Mouse (Mus musculus) layer of hippocampus, postnatal 10 days (tissue): Measurements from ENCODE around the gene Msln. TPM values are rescaled to one million over a fixed set of nuclear protein-coding genes. Genes with fewer than 3 reads are reported as not detected.

Experiments
- DNase-seq, 2 experiments: peaks; one replicate each; pipeline ENCODE4 v3.0.0; 2021; ENCODE audit warnings: low spot score in 2 of 2
- microRNA-seq, 2 experiments: library from miRNA; unstranded; fragments of <30 nt; microRNA quantifications; one replicate each; pipeline ENCODE4 v1.2.0; 2021
- total RNA-seq, 2 experiments: library from RNA; stranded (reverse); gene quantifications; 2 replicates each; pipeline ENCODE4 v1.2.3; 2021

Gene Msln
- total RNA-seq, 2 experiments from 2014 or later, result 1.8 to 2.6 TPM

DNA sequence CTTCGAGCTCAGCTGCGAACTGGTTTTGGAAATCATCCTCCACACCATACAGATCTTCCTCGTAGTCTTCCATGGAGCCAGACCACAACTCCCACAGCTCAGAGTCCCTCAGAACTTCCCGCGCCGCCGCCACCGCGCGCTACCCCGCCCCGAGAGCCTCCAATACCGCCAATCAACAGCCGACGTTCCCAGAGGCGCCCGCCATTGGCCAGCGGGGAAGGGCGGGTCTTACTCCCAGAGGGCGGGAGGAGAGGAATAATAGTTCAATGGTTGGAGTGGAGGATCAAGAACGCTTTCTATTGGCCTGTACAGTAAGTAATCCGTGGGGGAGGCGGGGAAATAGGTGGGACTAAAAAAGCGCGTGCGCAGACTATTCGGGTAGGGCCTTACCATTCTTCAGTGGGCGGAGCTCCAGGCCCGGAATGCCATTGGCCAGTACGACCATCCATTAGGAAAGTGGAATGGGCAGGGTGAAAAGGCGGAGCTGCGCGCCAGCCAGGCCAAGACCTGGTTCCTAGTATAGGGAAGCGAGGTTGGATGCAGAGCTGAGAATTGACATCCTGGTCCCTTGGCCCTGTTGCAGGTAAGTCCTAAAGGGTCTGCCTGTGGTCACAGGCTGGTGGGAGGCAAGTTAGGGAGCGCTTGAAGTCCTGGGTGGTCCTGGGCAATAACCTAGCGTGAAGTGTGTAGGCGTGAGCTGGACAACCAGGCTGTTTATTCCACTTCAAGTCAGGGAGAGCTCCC is 26.7 kb downstream of the Msln start, which contains the start of the genes Chtf18 and Rpusd1:
TSS of gene Chtf18 (minus strand) at position 155 of the 744 bp plus-strand sequence.
TSS of gene Rpusd1 (plus strand) at position 406 of the 744 bp plus-strand sequence.
- peak; percentile 98 for DNase-seq

DNA sequence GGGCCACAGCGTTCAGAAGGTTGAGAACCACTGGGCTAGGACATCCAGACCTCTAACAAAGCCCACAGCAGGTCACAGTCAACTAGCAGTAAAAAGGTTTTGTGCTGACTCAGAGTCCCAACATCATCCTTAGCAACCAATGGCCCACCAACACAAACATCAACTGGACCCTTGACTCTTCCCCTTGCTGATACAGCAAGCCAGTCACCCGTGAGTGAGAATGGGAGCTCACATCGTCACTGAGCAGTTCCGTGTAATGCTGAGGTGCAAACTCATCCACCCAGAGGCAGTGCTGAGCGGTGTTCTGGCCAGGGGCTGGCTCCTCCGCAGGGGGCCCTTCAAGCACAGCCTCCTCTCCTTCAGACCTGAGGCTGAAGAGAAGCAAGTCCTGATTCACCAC is 28.9 kb downstream of the Msln start:
- no peak for DNase-seq

DNA sequence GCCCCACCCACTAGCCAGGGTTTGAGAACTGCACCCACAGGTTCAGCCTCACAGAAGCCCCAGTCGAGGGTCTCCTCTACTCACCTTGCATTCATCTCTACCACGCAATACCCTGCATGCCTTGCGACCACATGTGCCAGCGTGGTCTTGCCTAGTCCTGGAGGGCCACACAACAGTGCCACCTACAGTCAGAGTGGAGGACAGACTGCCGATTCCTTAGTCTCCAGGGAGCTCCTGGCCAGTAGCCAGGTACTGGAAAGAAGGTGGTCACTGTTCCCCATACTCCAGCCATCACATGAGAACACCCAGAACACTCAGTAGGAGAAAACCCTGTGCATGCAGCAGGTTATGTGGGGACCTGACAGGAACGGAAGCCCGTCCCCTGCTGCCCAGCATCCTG is 30.3 kb downstream of the Msln start:
- DNase-seq, result no peak

DNA sequence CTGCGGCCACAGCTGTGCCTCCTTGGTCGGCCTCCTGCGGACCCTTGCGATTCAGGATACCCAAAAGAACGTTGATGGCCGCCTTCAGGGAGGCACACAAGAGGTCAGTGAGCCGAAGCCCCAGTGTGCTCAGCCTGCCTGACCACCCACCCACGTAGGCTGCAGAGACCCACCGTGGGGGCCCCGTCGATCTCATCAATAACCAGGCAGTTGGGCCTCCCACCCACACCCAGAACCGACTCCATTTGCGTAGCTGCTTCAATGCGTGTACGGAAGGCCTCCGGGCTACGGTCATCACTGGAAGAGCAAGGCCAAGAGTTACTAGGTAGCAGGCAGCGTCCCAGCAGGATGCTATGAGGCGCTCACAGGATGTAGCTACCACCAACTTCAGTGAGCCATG is 30.7 kb downstream of the Msln start:
- no peak for DNase-seq

DNA sequence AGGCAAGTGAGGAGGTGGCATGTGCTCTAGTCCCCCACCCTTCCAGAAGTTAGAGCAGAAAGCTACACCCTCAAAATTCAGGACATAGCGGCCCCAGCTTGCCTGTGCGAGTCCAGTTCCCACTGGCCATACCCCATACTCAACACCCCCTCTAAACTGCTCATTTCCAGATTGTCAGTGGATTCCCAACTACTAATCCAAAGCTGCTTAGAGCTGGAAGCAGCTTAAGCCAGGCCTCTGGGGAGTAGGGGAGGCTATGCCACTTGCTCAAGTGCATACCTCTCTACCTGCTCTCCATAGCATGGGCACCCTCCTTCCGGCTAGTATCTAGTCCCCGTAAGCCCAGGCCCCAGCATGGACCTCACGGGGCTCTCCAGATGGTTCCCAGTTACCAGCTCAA is 32.7 kb downstream of the Msln start:
- DNase-seq, result no peak

DNA sequence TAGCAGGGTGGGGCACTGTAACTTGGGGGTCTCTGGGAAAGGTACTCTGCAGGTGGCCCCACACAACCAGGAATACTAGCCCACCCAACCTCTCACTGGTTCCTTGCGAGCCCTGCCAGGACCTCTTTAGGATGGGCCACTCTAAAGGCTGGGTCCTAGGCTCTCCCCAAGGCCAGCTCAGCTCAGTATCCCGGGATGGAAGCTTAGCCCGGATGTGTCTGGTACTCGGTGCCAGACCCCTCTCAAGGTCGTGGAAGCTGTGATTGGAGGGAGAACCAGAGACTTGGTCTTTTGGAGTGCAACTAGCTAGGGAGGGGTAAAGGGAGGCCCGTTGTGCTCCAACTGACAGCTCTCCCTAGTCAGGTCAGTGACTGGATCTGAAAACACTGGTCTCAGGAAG is 36.5 kb downstream of the Msln start:
- no peak for DNase-seq

DNA sequence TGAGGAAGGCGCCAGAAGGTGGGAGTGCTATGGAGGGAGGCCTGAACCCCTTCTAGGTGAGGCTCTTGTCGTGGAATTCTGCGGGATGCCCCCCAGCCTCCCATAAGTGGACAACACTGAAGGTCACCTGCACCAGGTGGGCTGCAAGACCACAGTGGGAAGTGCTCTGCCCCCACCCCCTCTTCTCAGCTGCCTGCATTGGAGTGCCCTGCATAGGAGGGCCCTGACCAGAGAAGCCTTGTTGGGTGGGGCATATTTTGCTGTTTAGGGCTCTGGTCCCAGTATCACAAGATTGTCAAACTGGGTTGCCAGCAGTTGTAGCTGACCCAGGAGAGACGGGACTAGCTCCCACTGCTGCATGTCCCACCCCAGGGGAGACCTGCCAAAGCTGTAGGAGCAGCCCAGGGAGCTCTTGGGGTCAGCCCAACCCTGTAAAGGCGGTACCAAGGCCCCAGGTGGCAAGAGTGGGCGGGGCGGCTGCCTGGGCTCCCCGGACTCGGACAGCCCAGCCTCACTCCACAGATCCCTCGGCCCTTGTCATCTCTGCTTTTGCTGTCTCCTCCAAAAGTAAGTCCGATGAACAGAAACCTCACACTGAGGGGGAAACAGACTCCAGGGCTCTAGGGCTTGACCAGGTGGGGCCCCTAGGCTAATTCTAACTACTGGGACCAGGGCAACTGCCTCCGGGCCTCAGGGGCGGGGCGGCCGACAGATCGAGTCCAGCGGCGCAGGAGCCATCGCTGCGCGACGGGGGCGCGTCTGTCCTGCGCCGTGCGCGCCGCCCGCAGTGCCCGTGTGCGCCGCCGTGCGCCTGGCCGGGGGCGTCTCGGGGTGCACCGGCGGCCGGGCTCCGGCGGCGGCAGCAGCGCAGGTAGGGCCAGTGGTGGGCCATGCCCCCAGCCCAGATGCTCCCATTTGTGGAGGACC is 37.2 kb downstream of the Msln start, which contains the start of gene Gng13:
TSS of gene Gng13 (plus strand) at position 461 of the 927 bp plus-strand sequence.
- DNase-seq, result no peak

DNA sequence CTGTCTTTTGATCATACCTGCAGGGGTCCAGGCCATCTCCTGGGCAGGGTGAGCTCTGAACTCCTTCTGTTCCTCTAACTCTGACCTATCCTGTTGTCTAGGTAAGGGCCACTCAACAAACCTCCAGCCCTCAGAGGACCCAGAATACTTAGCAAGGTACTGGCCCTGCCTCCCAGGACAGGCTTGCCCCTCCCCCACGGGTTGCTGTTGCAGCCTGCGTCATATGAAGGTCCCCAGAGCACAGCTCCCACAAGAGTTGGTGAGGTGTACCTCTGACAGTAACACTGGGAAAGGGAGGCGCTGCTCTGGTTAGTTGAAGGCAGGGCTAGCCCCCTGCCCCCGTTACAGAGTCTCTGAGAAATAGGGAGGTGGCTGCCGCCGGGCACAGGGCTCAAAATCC is 38.0 kb downstream of the Msln start:
- no peak for DNase-seq

DNA sequence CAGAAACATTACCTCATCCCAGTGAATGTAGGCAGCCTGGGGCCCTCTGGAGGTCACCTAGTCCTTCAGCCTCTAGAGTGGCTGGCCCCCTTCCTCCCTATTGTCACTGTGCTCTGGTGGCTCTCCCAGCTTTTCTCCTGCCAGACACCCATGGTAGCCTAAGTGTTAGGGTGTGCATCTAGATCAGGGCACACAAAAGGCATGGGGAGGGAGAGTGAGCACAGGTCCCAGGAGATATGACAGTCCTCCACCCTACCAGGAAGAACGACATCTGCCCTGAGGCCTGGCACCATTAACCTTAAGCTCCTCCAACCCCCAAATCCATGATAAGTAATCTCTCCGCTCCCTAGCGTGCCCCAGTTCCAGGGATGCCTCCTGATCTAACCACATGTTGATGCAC is 38.6 kb downstream of the Msln start:
- DNase-seq, result no peak

DNA sequence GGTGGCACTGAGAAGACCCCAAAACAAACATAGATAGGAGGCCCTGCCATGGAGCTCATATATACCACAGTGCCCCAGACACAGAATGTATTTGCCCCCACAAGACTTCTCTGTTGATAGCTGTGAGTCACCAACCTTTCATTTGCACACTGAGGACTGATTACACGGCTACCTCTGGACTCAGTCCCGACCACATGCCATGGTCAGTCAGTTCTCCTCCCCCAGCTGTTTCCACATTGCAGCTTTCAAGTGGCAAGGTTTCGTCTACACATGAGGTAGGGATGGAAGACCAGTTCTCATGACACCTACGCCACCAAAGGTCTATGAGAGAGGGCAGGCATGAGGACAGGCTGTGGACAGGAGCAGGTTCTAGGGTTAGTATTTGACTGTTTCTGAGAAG is 43.0 kb downstream of the Msln start:
- no peak for DNase-seq

DNA sequence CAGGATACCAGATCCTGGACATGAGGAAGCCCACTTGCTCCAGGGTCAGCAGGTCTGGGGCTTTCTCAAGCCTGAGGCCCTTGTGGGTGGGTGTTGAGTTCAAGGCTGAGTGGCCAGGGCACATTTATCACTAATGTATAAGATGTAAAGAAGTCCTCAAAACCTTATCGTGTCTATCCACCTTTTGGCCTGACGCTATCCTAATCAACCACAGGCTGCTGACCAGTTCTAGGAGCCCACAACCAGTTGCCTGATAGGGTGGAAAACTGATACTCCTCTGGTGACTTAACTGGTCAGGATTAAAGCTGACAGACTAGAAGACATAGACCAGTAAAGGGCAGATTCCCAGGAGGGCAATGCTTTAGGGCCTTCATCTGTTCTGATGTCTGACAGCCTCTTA is 44.2 kb downstream of the Msln start:
- no peak for DNase-seq

DNA sequence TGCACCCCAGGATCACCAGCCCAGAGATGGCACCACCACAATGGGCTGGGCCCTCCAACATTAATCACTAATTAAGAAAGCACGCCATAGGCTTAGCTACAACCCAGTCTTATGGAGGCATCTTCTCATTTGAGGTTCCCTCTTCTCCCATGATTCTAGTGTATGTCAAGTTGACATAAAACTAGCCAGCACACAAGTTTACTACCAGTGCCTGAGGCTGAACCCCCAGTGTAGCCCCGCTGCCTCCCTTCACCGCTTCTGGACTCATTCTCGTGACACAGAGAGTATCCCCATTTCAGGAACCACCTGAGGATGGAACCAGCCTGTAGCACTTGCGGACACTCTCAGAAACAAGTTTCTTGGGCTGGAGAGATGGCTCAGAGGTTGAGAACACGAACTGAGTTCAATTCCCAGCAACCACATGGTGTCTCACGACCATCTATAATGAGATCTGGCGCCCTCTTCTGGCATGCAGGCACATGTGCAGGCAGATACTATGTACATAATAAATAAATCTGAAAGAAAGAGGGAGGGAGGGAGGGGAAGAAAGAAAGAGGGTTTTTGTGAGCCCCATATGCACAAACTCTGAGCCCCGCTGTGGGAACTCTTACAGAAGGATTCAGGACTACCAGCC is 53.2 kb downstream of the Msln start:
- DNase-seq, result no peak

Small RNA genes within 50 kb of the gene (microRNA-seq; reads per million reads assigned to microRNA genes)
- 0 reads per million in 2 experiments for gene Gm25083
- gene Mir6966, result 0.59 to 2.7 reads per million in 2 experiments

Other genes starting within 250 kb of the Msln start
- 10 to 100 TPM; 62.7 to 66.3 TPM for gene Sox8, start 183.7 kb downstream of the Msln start, total RNA-seq
- 10 to 100 TPM; 23.1 to 26.4 TPM for gene Lmf1, start 175.3 kb downstream of the Msln start, total RNA-seq
- 10 to 100 TPM; 55.4 to 57.2 TPM for gene Gng13, start 37.2 kb downstream of the Msln start, total RNA-seq
- gene Chtf18, start 27.0 kb downstream of the Msln start, total RNA-seq, result 1 to 10 TPM; 2.6 to 3.6 TPM
- 10 to 100 TPM; 27.0 to 30.0 TPM for gene Rpusd1, start 26.7 kb downstream of the Msln start, total RNA-seq
- not detected for gene Mslnl, start 18.3 kb downstream of the Msln start, total RNA-seq
- 10 to 100 TPM; 25.7 to 26.9 TPM for gene Narfl, start 19.4 kb upstream of the Msln start, total RNA-seq
- gene Haghl, start 31.3 kb upstream of the Msln start, total RNA-seq, result 100 to 1,000 TPM; 140 to 157 TPM
- gene Ccdc78, start 32.2 kb upstream of the Msln start, total RNA-seq, result under 1 TPM; 0.23 to 0.33 TPM
- 10 to 100 TPM; 69.2 to 80.1 TPM for gene Fam173a, start 38.5 kb upstream of the Msln start, total RNA-seq
- not detected for gene AC134908.4, start 41.3 kb upstream of the Msln start, total RNA-seq
- gene Metrn, start 42.8 kb upstream of the Msln start, total RNA-seq, result 10 to 100 TPM; 51.2 to 65.8 TPM
- 100 to 1,000 TPM; 272 to 292 TPM for gene Fbxl16, start 54.7 kb upstream of the Msln start, total RNA-seq
- gene Wdr24, start 69.2 kb upstream of the Msln start, total RNA-seq, result 10 to 100 TPM; 21.0 to 24.1 TPM
- 10 to 100 TPM; 55.4 to 56.9 TPM for gene Jmjd8, start 74.5 kb upstream of the Msln start, total RNA-seq
- gene Stub1, start 79.0 kb upstream of the Msln start, total RNA-seq, result 100 to 1,000 TPM; 168 to 169 TPM
- gene Rhbdl1, start 82.9 kb upstream of the Msln start, total RNA-seq, result 10 to 100 TPM; 80.6 to 99.3 TPM
- gene Gm20683, start 87.4 kb upstream of the Msln start, total RNA-seq, result 10 to 100 TPM; 30.9 to 36.3 TPM
- 10 to 100 TPM; 80.3 to 94.8 TPM for gene Rhot2, start 90.5 kb upstream of the Msln start, total RNA-seq
- gene Wdr90, start 107.1 kb upstream of the Msln start, total RNA-seq, result 10 to 100 TPM; 25.4 to 37.8 TPM
- gene Mcrip2, start 114.4 kb upstream of the Msln start, total RNA-seq, result 10 to 100 TPM; 30.6 to 32.6 TPM
- 10 to 100 TPM; 31.7 to 32.7 TPM for gene Mettl26, start 120.7 kb upstream of the Msln start, total RNA-seq
- gene Wfikkn1, start 126.5 kb upstream of the Msln start, total RNA-seq, result 1 to 10 TPM; 1.1 to 1.4 TPM
- 10 to 100 TPM; 41.9 to 49.9 TPM for gene Rab40c, start 165.3 kb upstream of the Msln start, total RNA-seq
- gene Pigq, start 190.6 kb upstream of the Msln start, total RNA-seq, result 100 to 1,000 TPM; 144 to 149 TPM
- not detected for gene Nhlrc4, start 190.6 kb upstream of the Msln start, total RNA-seq
- not detected for gene A930017K11Rik, start 198.2 kb upstream of the Msln start, total RNA-seq
- gene Capn15, start 231.4 kb upstream of the Msln start, total RNA-seq, result 10 to 100 TPM; 38.2 to 50.8 TPM